8 mouse cellular contexts compared by ENCODE assay signal in genomic region chr2:35840956-35841816, GRCm38 (mm10).
DNase-seq lines count a peak whose midpoint lies in the region; ATAC-seq and TF ChIP-seq lines count a peak whose summit lies in the region.

No protein-coding gene starts in this region.

- no peak for TF ChIP-seq POLR2A in lung, adult 2 months (IDR thresholded peaks at IDR 0.05; ENCODE audit: borderline replicate concordance, extremely low read depth, low read depth, low read length)

- no peak overlapping the region for H3K4me3 ChIP-seq in forebrain, embryonic 12.5 days (replicated peaks)
- H3K4me3 ChIP-seq in forebrain, embryonic 10.5 days, result no peak overlapping the region
- no peak overlapping the region for H3K4me3 ChIP-seq in lung, adult 2 months (replicated peaks; ENCODE audit: extremely low read depth, low read depth, low read length)
- H3K4me3 ChIP-seq in stomach, embryonic 16.5 days (replicated peaks; ENCODE audit: low read length), result no peak overlapping the region
- no peak overlapping the region for H3K4me3 ChIP-seq in left cerebral cortex, adult 2 months
- no peak overlapping the region for H3K4me3 ChIP-seq in hindbrain, embryonic 12.5 days

- H3K4me1 ChIP-seq in forebrain, embryonic 12.5 days, result peaks cover 38% of the 10 kb centered on the region
- H3K4me1 ChIP-seq in forebrain, embryonic 10.5 days, result peaks cover 52% of the 10 kb centered on the region
- no peaks in the 10 kb centered on the region for H3K4me1 ChIP-seq in lung, adult 2 months (ENCODE audit: control insufficient read depth, insufficient read depth, low read length)
- peaks cover 7% of the 10 kb centered on the region; the same call in 1 of the 2 replicates for H3K4me1 ChIP-seq in stomach, embryonic 16.5 days (ENCODE audit: control insufficient read depth, insufficient read depth, low read length)
- peaks cover 20% of the 10 kb centered on the region for H3K4me1 ChIP-seq in hindbrain, embryonic 12.5 days

- no peak overlapping the region; the same call in 1 of the 2 replicates for H3K4me2 ChIP-seq in forebrain, embryonic 12.5 days
- peak overlapping the region; percentile 3 for H3K4me2 ChIP-seq in stomach, embryonic 16.5 days (ENCODE audit: low read depth, low read length)
- H3K4me2 ChIP-seq in hindbrain, embryonic 12.5 days (replicated peaks), result no peak overlapping the region

- intact Hi-C loops in left cerebral cortex, adult 2 months (cut with DNase I), result no loop called here

- H3K36me3 ChIP-seq in forebrain, embryonic 12.5 days (replicated peaks), result no peaks in the 10 kb centered on the region
- H3K36me3 ChIP-seq in forebrain, embryonic 10.5 days (replicated peaks), result no peaks in the 10 kb centered on the region
- H3K36me3 ChIP-seq in stomach, embryonic 16.5 days (ENCODE audit: control insufficient read depth, insufficient read depth, low read length), result no peaks in the 10 kb centered on the region
- no peaks in the 10 kb centered on the region for H3K36me3 ChIP-seq in hindbrain, embryonic 12.5 days

- no peak for DNase-seq in forebrain, embryonic 10.5 days (ENCODE audit: extremely low spot score, low spot score)
- peak; percentile 62 for DNase-seq in R1 (ENCODE audit: low read depth, low spot score)
- peak; percentile 58 for DNase-seq in kidney, adult 11 months
- DNase-seq in lung, adult 2 months, result peak; percentile 37
- DNase-seq in left cerebral cortex, adult 2 months (ENCODE audit: extremely low spot score in 1 of 2, low spot score in 2 of 2), result no peak

- H3K9ac ChIP-seq in forebrain, embryonic 12.5 days, result no peak overlapping the region
- H3K9ac ChIP-seq in stomach, embryonic 16.5 days (ENCODE audit: low read length), result no peak overlapping the region
- no peak overlapping the region for H3K9ac ChIP-seq in hindbrain, embryonic 12.5 days

- peak overlapping the region; percentile 13; the same call in 1 of the 2 replicates for H3K27ac ChIP-seq in forebrain, embryonic 12.5 days
- H3K27ac ChIP-seq in forebrain, embryonic 10.5 days, result no peak overlapping the region
- H3K27ac ChIP-seq in stomach, embryonic 16.5 days (ENCODE audit: low read length), result peak overlapping the region; percentile 81
- no peak overlapping the region for H3K27ac ChIP-seq in left cerebral cortex, adult 2 months
- no peak overlapping the region for H3K27ac ChIP-seq in hindbrain, embryonic 12.5 days

- TF ChIP-seq CTCF in lung, adult 2 months (IDR thresholded peaks at IDR 0.05; ENCODE audit: insufficient read depth, low read length), result no peak
- no peak for TF ChIP-seq CTCF in left cerebral cortex, adult 2 months (IDR thresholded peaks at IDR 0.05)

- peaks cover 6% of the 10 kb centered on the region; the same call in 1 of the 2 replicates for H3K27me3 ChIP-seq in forebrain, embryonic 12.5 days
- H3K27me3 ChIP-seq in forebrain, embryonic 10.5 days (ENCODE audit: poor library complexity, severe bottlenecking), result peaks cover 56% of the 10 kb centered on the region
- H3K27me3 ChIP-seq in stomach, embryonic 16.5 days (ENCODE audit: control insufficient read depth, insufficient read depth, low read length), result no peaks in the 10 kb centered on the region
- H3K27me3 ChIP-seq in hindbrain, embryonic 12.5 days, result no peaks in the 10 kb centered on the region

- WGBS in forebrain, embryonic 12.5 days, result 14% methylated on average over 14 of the region's 14 CpGs
- 13% methylated on average over 14 of the region's 14 CpGs for WGBS in forebrain, embryonic 10.5 days
- 34% methylated on average over 14 of the region's 14 CpGs for WGBS in lung, adult 2 months
- WGBS in stomach, embryonic 16.5 days, result 17% methylated on average over 14 of the region's 14 CpGs
- 32% methylated on average over 14 of the region's 14 CpGs for WGBS in hindbrain, embryonic 12.5 days

- ATAC-seq in forebrain, embryonic 12.5 days (ENCODE audit: low FRiP score), result no peak
- ATAC-seq in stomach, embryonic 16.5 days (ENCODE audit: insufficient read depth, low FRiP score), result peak; percentile 80
- ATAC-seq in hindbrain, embryonic 12.5 days (ENCODE audit: low FRiP score), result no peak

- no peaks in the 10 kb centered on the region; the same call in 1 of the 2 replicates for H3K9me3 ChIP-seq in forebrain, embryonic 12.5 days
- H3K9me3 ChIP-seq in forebrain, embryonic 10.5 days, result peaks cover 17% of the 10 kb centered on the region
- peaks cover 14% of the 10 kb centered on the region for H3K9me3 ChIP-seq in stomach, embryonic 16.5 days (replicated peaks; ENCODE audit: control insufficient read depth, low read length)
- H3K9me3 ChIP-seq in hindbrain, embryonic 12.5 days (replicated peaks), result peaks cover 4% of the 10 kb centered on the region; the same call in 1 of the 2 replicates

Comparison
In these comparisons a context has a peak if more than half of its experiments do, and no peak if none do; other contexts are left out.
1. H3K27ac ChIP-seq: peak in forebrain, embryonic 12.5 days (single experiment) and stomach, embryonic 16.5 days (single experiment); none in forebrain, embryonic 10.5 days (single experiment), left cerebral cortex, adult 2 months (single experiment) and hindbrain, embryonic 12.5 days (single experiment).
2. DNase-seq: peak in R1 (single experiment), kidney, adult 11 months (single experiment) and lung, adult 2 months (single experiment); none in forebrain, embryonic 10.5 days (single experiment) and left cerebral cortex, adult 2 months (0 of 2).